Mouse (Mus musculus) limb, embryonic 14.5 days (tissue): ENCODE measurements around the gene Ssbp3. TPM values are rescaled to one million over a fixed set of nuclear protein-coding genes. Genes with fewer than 3 reads are reported as not detected.

Experiments used
- ATAC-seq: fragments of 200-750 bp; cut with Nextera tagmentation; 2 replicates; pipeline ENCODE4 v1.8.0; 2017; ENCODE audit warnings: low read depth, moderate number of reproducible peaks, moderate TSS enrichment; ENCODE audit not compliant: low FRiP score
- DNase-seq: peaks from one replicate; pipeline ENCODE4 v3.0.0-alpha.2; 2015; ENCODE audit warnings: low spot score
- H3K27ac ChIP-seq: fragments of 300-500 bp; sonication (generic); replicated peaks from 2 replicates; pipeline ENCODE4 v1.5.1; 2014; ENCODE audit warnings: low read depth, mild to moderate bottlenecking, low read length, moderate library complexity, mixed read lengths
- H3K27me3 ChIP-seq: fragments of 300-500 bp; sonication (generic); 2 replicates; pipeline ENCODE4 v1.6.1; 2014; ENCODE audit warnings: low read length, mixed read lengths; ENCODE audit not compliant: control insufficient read depth, insufficient read depth
- H3K36me3 ChIP-seq: fragments of 300-500 bp; sonication (generic); 2 replicates; pipeline ENCODE4 v1.6.1; 2014; ENCODE audit warnings: mild to moderate bottlenecking, low read length, moderate library complexity, mixed read lengths; ENCODE audit not compliant: control insufficient read depth, insufficient read depth
- H3K4me1 ChIP-seq: fragments of 300-500 bp; sonication (generic); 2 replicates; pipeline ENCODE4 v1.6.1; 2014; ENCODE audit warnings: antibody characterized with exemption, low read length, mixed read lengths; ENCODE audit not compliant: control insufficient read depth, insufficient read depth
- H3K4me2 ChIP-seq: fragments of 300-500 bp; sonication (generic); replicated peaks from 2 replicates; pipeline ENCODE4 v1.6.1; 2014; ENCODE audit warnings: low read depth, mild to moderate bottlenecking, low read length, moderate library complexity; ENCODE audit not compliant: severe bottlenecking
- H3K4me3 ChIP-seq: fragments of 300-500 bp; sonication (generic); replicated peaks from 2 replicates; pipeline ENCODE4 v1.5.1; 2014; ENCODE audit warnings: low read length
- H3K9ac ChIP-seq: fragments of 300-500 bp; sonication (generic); 2 replicates; pipeline ENCODE4 v1.6.1; 2014; ENCODE audit warnings: mild to moderate bottlenecking, low read depth, low read length, moderate library complexity; ENCODE audit not compliant: severe bottlenecking
- H3K9me3 ChIP-seq: fragments of 300-500 bp; sonication (generic); 2 replicates; pipeline ENCODE4 v1.6.1; 2016; ENCODE audit warnings: low read length; ENCODE audit not compliant: control insufficient read depth
- POLR2A ChIP-seq: fragments of 200-500 bp; IDR thresholded peaks from 2 replicates; pipeline ENCODE4 v1.8.0; 2012; ENCODE audit warnings: inconsistent platforms, mild to moderate bottlenecking, moderate library complexity, borderline replicate concordance; ENCODE audit not compliant: insufficient read depth, insufficient read length; ENCODE audit errors: extremely low read depth
- WGBS: fragments of 180-500 bp; shearing (Covaris S2); extraction: QIAGEN DNeasy Blood & Tissue Kit; methylation state at CpG from one replicate; pipeline ENCODE4 v1.1.7; 2014; 5-methylcytosine and 5-hydroxymethylcytosine counted together
- polyA plus RNA-seq, 2 experiments: library from polyadenylated mRNA; depleted of rRNA in 1 of 2; stranded (reverse) in 1 of 2; unstranded in 1 of 2; fragments of >200 nt; fragmentation: Nextera tagmentation in 1 of 2; extraction: Ambion mirVana in 1 of 2; gene quantifications; 2 replicates each; pipeline versions ENCODE4 v1.2.1 to v1.2.3; 2012 to 2014

Gene Ssbp3
- polyA plus RNA-seq, 2 experiments, result 94.3 to 191 TPM

GRCm38 (mm10) chr4:107019027-107019426 is 108.5 kb downstream of the Ssbp3 start:
- Histone ChIP-seq H3K4me2 (no peak overlapping the region), H3K4me3 (no peak overlapping the region), H3K9me3 (no peaks in the 10 kb centered on the region), H3K4me1 (peaks cover 61% of the 10 kb centered on the region), H3K27me3 (no peaks in the 10 kb centered on the region), H3K36me3 (peaks cover 8% of the 10 kb centered on the region; the same call in 1 of the 2 replicates), H3K9ac (no peak overlapping the region), H3K27ac (0 out of 2 replicates have a peak overlapping the region, but pooled peaks have one; percentile 29)
- 37% methylated on average over 7 of the region's 7 CpGs for WGBS
- no peak for TF ChIP-seq POLR2A
- peak; percentile 45 for DNase-seq
- no peak for ATAC-seq

- H3K9ac ChIP-seq, result no peak overlapping the region
- H3K4me2 ChIP-seq, result no peak overlapping the region
- 82% methylated on average over 5 of the region's 5 CpGs for WGBS
- H3K27ac ChIP-seq, result no peak overlapping the region
- H3K27me3 ChIP-seq, result no peaks in the 10 kb centered on the region
- peaks cover 50% of the 10 kb centered on the region for H3K4me1 ChIP-seq
- no peak overlapping the region for H3K4me3 ChIP-seq
- DNase-seq (no peak), ATAC-seq (no peak)
- peaks cover 8% of the 10 kb centered on the region; the same call in 1 of the 2 replicates for H3K36me3 ChIP-seq
- no peaks in the 10 kb centered on the region for H3K9me3 ChIP-seq
- TF ChIP-seq POLR2A, result no peak
These were observed 109.9 kb downstream of the Ssbp3 start for GRCm38 (mm10) chr4:107020287-107021000.

GRCm38 (mm10) chr4:107021464-107021863 is 111.0 kb downstream of the Ssbp3 start:
- no peaks in the 10 kb centered on the region for H3K9me3 ChIP-seq
- peaks cover 39% of the 10 kb centered on the region for H3K4me1 ChIP-seq
- ATAC-seq (no peak), DNase-seq (no peak)
- H3K4me3 ChIP-seq, result no peak overlapping the region
- H3K36me3 ChIP-seq, result peaks cover 10% of the 10 kb centered on the region
- no peak overlapping the region for H3K9ac ChIP-seq
- no peak overlapping the region for H3K27ac ChIP-seq
- H3K27me3 ChIP-seq, result no peaks in the 10 kb centered on the region
- TF ChIP-seq POLR2A, result no peak
- no peak overlapping the region for H3K4me2 ChIP-seq
- 61% methylated on average over 3 of the region's 3 CpGs for WGBS

- no peaks in the 10 kb centered on the region for H3K9me3 ChIP-seq
- no peak for DNase-seq
- WGBS, result 85% methylated on average over 7 of the region's 7 CpGs
These were observed 114.4 kb downstream of the Ssbp3 start for GRCm38 (mm10) chr4:107024899-107025298.

GRCm38 (mm10) chr4:107025369-107025768 is 114.9 kb downstream of the Ssbp3 start:
- TF ChIP-seq POLR2A, result no peak
- no peak for ATAC-seq
- DNase-seq, result no peak
- Histone ChIP-seq H3K36me3 (peaks cover 40% of the 10 kb centered on the region), H3K27ac (no peak overlapping the region), H3K27me3 (no peaks in the 10 kb centered on the region), H3K9me3 (no peaks in the 10 kb centered on the region), H3K4me2 (no peak overlapping the region), H3K4me1 (peaks cover 5% of the 10 kb centered on the region), H3K9ac (no peak overlapping the region), H3K4me3 (no peak overlapping the region)
- WGBS, result 73% methylated on average over 5 of the region's 5 CpGs

More at GRCm38 (mm10) chr4:107024899-107025298, 114.4 kb downstream of the Ssbp3 start:
- Histone ChIP-seq H3K27ac (no peak overlapping the region), H3K4me2 (no peak overlapping the region), H3K4me3 (no peak overlapping the region), H3K36me3 (peaks cover 38% of the 10 kb centered on the region), H3K4me1 (peaks cover 9% of the 10 kb centered on the region), H3K27me3 (no peaks in the 10 kb centered on the region), H3K9ac (no peak overlapping the region)
- TF ChIP-seq POLR2A, result no peak
- ATAC-seq, result no peak
